Mouse (Mus musculus) spleen, adult 10 weeks (tissue): ENCODE results near the gene Xndc1. TPM values are rescaled to one million over a fixed set of nuclear protein-coding genes. Genes with fewer than 3 reads are reported as not detected.

ENCODE experiments used
- polyA plus RNA-seq: library from polyadenylated mRNA; stranded (reverse); fragments of 350-450 nt; fragmentation: Illumina TruSeq; extraction: RNeasy Lipid Tissue Mini Kit (QIAGEN cat#74804); gene quantifications from one replicate; pipeline ENCODE4 v1.2.3, GENCODE M21; 2015; ENCODE audit warnings: low replicate concordance; ENCODE audit not compliant: insufficient read depth

Gene Xndc1
- 54.1 TPM for polyA plus RNA-seq

DNA sequence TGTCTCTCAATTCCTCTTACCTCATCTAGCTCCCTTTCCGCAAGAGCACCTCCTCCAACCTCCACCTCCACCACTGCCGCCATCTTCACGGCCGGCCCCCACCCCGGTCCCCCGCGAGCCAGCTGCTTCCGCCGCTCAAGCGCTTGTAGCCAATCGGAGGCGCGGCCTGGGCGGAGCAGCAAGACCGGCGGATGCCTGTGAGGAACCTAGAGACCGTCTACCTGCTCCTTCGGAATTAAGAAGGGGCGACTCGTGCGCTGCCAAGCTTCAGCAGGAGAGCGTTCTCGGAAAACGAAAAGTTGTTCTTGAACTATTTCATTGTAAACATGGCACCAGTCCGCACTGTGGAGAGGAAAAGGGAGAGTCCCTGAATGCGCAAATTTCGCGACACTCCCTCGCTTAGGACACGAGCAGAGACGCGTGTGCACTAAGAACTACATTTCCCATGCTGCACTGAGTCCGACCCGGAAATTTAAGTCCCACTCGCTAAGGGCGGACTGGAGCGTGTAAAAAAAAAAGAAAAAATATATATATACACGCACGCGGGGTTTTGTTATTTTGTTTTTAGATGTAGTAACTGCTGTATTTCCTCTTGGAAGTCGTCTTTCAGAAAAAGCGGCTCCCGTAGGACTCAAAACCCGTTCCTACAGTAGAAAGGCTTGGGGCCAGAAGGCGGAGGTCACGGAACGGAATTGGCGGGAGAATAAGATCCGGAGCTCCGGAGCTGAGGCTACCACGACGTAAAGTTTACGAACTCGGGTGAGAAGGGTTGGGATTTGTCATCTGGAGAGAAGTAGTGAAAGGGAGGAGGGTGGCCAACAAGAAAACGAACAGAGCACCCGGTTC is at the start of gene Xndc1, which contains the start of the genes Rnf121 and Xntrpc:
TSS of gene Xndc1 (plus strand) at position 466 of the 846 bp plus-strand sequence.
TSS of gene Rnf121 (minus strand) at position 424 of the 846 bp plus-strand sequence.
TSS of gene Xntrpc (plus strand) at position 668 of the 846 bp plus-strand sequence.

DNA sequence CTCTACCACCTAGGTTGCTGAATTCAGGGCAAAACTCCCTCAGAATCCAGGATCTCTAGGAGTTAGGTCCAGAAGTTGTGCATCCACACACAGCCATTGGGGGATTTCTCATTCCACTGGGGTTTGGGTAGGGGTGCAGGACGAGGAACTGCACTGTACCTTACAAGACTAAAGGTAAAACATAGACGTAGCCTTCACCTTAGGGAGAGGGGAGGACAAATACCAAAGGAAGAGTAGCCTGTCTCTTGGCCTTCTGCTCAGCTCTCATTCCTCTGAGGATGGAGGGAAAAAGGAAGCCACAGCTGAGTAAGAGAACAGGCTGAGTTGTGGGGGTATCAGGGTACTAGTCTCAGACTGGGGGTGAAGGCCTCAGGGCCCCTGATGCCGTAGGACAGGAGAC is 46.7 kb upstream of the Xndc1 start, which contains the start of gene Il18bp:
TSS of gene Il18bp (minus strand) at position 101 of the 400 bp plus-strand sequence.

DNA sequence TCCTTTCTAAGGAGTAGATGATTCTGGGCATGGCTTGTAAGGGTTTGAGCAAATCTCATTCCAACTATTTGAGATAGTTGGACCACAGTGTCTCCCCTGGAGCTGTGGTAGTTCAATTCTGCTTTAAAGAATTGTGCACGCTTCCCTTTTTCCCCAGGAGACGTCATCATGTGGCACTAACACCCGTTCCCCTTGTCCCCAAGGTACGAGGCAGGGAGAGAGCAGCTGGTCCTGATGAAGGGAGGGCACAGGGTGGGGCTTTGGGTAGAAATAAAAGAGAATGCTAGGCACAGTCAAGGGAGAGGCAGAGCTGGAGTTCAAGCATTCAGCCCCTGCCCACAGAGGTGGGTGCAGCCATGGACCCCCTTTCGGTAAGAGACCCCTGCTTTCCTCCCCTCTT is 17.5 kb downstream of the Xndc1 start, which contains the start of gene Trpc2:
TSS of gene Trpc2 (plus strand) at position 301 of the 400 bp plus-strand sequence.

DNA sequence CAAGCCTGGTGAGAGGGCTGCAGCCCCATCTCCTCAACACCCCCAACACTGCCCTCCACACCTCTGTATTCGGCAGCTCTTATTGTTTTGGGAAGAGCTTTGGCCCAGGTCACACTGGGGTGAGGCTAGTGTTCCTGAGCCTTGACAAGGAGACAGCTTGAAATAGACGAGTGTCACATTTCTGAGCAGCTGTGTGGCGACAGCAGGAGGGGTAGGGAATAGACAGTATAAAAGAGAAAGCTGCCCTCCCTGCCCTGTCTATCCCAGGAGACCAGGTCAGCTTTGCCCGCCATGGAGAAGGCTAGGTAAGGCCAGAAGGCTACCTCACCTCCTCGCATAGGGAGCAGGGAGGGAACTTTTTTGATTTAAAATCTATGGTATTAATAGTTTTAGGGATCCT is 36.2 kb downstream of the Xndc1 start, which contains the start of gene Art1:
TSS of gene Art1 (plus strand) at position 257 of the 400 bp plus-strand sequence.

DNA sequence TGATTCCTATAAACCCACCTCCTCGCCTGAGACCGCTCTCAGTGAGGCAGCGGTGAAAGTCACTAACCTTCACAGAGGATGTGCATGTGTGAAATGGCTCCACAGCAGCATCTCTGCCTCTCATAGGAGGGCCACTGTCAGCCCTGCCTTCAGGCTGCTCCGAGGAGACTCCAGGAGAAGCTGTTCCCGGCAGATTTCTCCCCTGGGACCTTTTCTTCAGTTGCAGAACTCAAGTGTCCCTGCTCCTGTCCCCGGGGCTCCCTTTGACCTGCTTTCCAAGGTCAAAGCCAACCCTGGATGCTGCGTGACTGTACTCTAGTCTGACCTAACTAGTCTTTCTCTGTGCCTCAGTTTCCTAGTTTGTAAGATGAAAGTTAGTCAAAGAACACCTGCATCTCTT is 43.9 kb downstream of the Xndc1 start, which contains the start of gene Art5:
TSS of gene Art5 (minus strand) at position 319 of the 400 bp plus-strand sequence.

DNA sequence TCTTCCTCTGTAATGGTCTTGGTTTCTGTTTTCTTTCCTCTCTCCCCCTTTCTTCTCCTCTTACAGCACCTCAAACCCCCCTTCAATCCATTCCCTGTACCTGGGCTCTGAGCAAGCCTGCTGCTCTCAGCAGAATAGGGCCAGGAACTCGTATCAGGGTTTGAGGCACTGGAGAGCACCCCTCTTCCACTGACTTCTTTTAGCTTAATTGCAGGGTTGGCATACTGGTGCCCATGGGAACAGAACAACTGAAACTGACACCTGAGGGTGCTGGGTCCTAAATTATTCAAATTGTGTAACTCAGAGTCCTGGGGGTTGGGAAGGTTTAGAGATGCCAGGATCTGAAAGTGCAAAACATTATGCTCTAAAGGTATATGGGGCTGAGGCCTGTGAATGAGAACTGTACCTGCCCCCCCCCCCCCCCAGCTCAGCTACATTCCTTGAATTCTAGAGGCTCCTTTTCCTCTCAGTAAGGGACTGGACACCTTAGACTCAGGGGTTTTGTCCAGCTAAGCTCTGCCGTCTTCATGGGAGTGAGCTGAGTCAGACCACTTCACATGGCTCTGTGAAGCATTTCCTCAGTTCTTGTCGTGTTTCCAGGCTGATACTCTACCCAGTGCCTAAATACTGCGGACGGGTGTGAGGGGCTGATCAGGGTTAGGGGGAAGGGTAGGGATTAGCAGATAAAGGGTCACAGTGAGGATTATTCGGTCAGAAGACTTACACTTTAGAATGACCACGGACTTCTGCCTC is 51.4 kb downstream of the Xndc1 start, which contains the start of gene Chrna10:
TSS of gene Chrna10 (minus strand) at position 250 of the 753 bp plus-strand sequence.

Other genes starting within 250 kb of the Xndc1 start
- gene Phox2a, start 247.2 kb upstream of the Xndc1 start, polyA plus RNA-seq: not detected
- gene Inppl1, start 227.3 kb upstream of the Xndc1 start, polyA plus RNA-seq: 22.2 TPM
- gene Folr2, start 208.3 kb upstream of the Xndc1 start, polyA plus RNA-seq: 0.70 TPM
- gene Anapc15, start 201.8 kb upstream of the Xndc1 start, polyA plus RNA-seq: 54.4 TPM
- not detected for gene Folr1, start 194.7 kb upstream of the Xndc1 start, polyA plus RNA-seq
- gene Lamtor1, start 159.6 kb upstream of the Xndc1 start, polyA plus RNA-seq: 50.3 TPM
- gene Tomt, start 159.2 kb upstream of the Xndc1 start, polyA plus RNA-seq: not detected
- 3.0 TPM for gene Lrrc51, start 131.6 kb upstream of the Xndc1 start, polyA plus RNA-seq
- 165 TPM for gene Numa1, start 131.4 kb upstream of the Xndc1 start, polyA plus RNA-seq
- gene Il18bp, start 46.8 kb upstream of the Xndc1 start, polyA plus RNA-seq: 37.4 TPM
- gene Rnf121, start within 50 bp of the Xndc1 start, polyA plus RNA-seq: 23.6 TPM
- 1.5 TPM for gene Xntrpc, start 202 bp downstream of the Xndc1 start, polyA plus RNA-seq
- gene Trpc2, start 17.6 kb downstream of the Xndc1 start, polyA plus RNA-seq: not detected
- gene Art1, start 36.2 kb downstream of the Xndc1 start, polyA plus RNA-seq: not detected
- not detected for gene Art5, start 44.0 kb downstream of the Xndc1 start, polyA plus RNA-seq
- gene Chrna10, start 51.3 kb downstream of the Xndc1 start, polyA plus RNA-seq: not detected
- 47.2 TPM for gene Nup98, start 144.7 kb downstream of the Xndc1 start, polyA plus RNA-seq
- gene Pgap2, start 144.7 kb downstream of the Xndc1 start, polyA plus RNA-seq: 53.8 TPM
- gene Rhog, start 190.5 kb downstream of the Xndc1 start, polyA plus RNA-seq: 113 TPM
- gene Stim1, start 202.3 kb downstream of the Xndc1 start, polyA plus RNA-seq: 39.5 TPM